Mouse (Mus musculus): Measurements from ENCODE around the gene Gprc5c.

DNA sequence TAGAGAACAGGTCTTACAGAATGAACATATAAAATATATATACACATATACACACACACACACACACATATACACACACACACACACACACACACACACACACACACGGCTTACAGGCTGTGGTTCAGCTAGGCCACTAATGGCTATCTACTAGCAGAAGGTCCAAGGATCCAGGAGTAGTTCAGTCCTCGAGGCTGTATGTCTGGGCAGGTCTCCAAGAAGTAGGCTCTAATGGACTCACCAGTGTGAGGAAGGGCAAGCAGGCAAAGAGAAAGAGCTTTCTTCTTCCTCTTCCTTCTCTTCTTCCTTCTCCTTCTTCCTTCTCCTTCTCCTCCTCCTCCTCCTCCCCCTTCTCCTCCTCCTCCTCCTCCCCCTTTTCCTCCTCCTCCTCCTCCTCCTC lies 10.1 kb downstream of the Gprc5c start:
- no peak for TF ChIP-seq CTCF (IDR thresholded peaks at IDR 0.05; ENCODE audit: extremely low read depth, insufficient read length, insufficient replicate concordance, low read depth, low read length)
- no peak for TF ChIP-seq POLR2A (IDR thresholded peaks at IDR 0.05; ENCODE audit: low read depth, low read length)

Measured in small intestine, adult 2 months (tissue).